Mouse (Mus musculus) hindbrain, postnatal 0 days (tissue): Measurements from ENCODE around the gene Hepacam2. TPM values are rescaled to one million over a fixed set of nuclear protein-coding genes. Genes with fewer than 3 reads are reported as not detected.

Experiments
- ATAC-seq: fragments of 200-750 bp; cut with Nextera tagmentation; 2 replicates; pipeline ENCODE4 v1.8.0; 2017; ENCODE audit warnings: mild to moderate bottlenecking, moderate TSS enrichment, moderate library complexity
- DNase-seq: peaks from one replicate; pipeline ENCODE4 v3.0.0-alpha.2; 2015; ENCODE audit warnings: low spot score
- H3K27ac ChIP-seq: fragments of 300-500 bp; sonication (generic); 2 replicates; pipeline ENCODE4 v1.5.1; 2014; ENCODE audit warnings: mild to moderate bottlenecking
- H3K27me3 ChIP-seq: fragments of 300-500 bp; sonication (generic); 2 replicates; pipeline ENCODE4 v1.6.1; 2014; ENCODE audit warnings: low read length, mixed read lengths; ENCODE audit not compliant: insufficient read depth
- H3K36me3 ChIP-seq: fragments of 300-500 bp; sonication (generic); 2 replicates; pipeline ENCODE4 v1.6.1; 2014; ENCODE audit warnings: low read length, mixed read lengths; ENCODE audit not compliant: insufficient read depth
- H3K4me1 ChIP-seq: fragments of 300-500 bp; sonication (generic); 2 replicates; pipeline ENCODE4 v1.6.1; 2014; ENCODE audit warnings: antibody characterized with exemption, low read length, mixed read lengths; ENCODE audit not compliant: insufficient read depth
- H3K4me2 ChIP-seq: fragments of 300-500 bp; sonication (generic); 2 replicates; pipeline ENCODE4 v1.6.1; 2014; ENCODE audit warnings: low read depth, mild to moderate bottlenecking, low read length, moderate library complexity, mixed read lengths
- H3K4me3 ChIP-seq: fragments of 300-500 bp; sonication (generic); 2 replicates; pipeline ENCODE4 v1.5.1; 2014; ENCODE audit warnings: low read length
- H3K9ac ChIP-seq: fragments of 300-500 bp; sonication (generic); replicated peaks from 2 replicates; pipeline ENCODE4 v1.6.1; 2014; ENCODE audit warnings: mild to moderate bottlenecking, low read length, moderate library complexity, mixed read lengths
- H3K9me3 ChIP-seq: fragments of 300-500 bp; sonication (generic); 2 replicates; pipeline ENCODE4 v1.6.1; 2016; ENCODE audit warnings: low read length, mixed read lengths
- CTCF ChIP-seq: IDR thresholded peaks from 2 replicates; pipeline ENCODE4 v1.5.1; 2016; ENCODE audit warnings: antibody characterized with exemption, control low read depth, low read depth
- WGBS: fragments of 180-500 bp; shearing (Covaris S2); extraction: QIAGEN DNeasy Blood & Tissue Kit; methylation state at CpG from one replicate; pipeline ENCODE4 v1.1.7; 2014; 5-methylcytosine and 5-hydroxymethylcytosine counted together
- polyA plus RNA-seq: library from polyadenylated mRNA; unstranded; fragments of >200 nt; fragmentation: Nextera tagmentation; extraction: Ambion mirVana; gene quantifications from 2 replicates; pipeline ENCODE4 v1.2.1, GENCODE M21; 2015
- total RNA-seq: library from RNA; depleted of rRNA; stranded (reverse); fragments of >200 nt; gene quantifications from 2 replicates; pipeline ENCODE4 v1.2.3, GENCODE M21; 2014; rRNA removed

The Hepacam2 gene
- total RNA-seq: 0.42 and 3.0 TPM in 2 replicates
- 0.97 and 1.3 TPM in 2 replicates for polyA plus RNA-seq

- no peaks in the 10 kb centered on the region for H3K36me3 ChIP-seq
- ATAC-seq (peak; percentile 99), DNase-seq (peak; percentile 96)
- peak within 1 kb of the TSS; percentile 53 for H3K9ac ChIP-seq
- no peaks in the 10 kb centered on the region for H3K27me3 ChIP-seq
- peak within 1 kb of the TSS; percentile 97 for H3K4me2 ChIP-seq
- whole genome bisulfite sequencing: 2% methylated on average over 28 of the region's 28 CpGs
- TF ChIP-seq CTCF: no peak
- peak within 1 kb of the TSS; percentile 58 for H3K4me3 ChIP-seq
- no peaks in the 10 kb centered on the region for H3K9me3 ChIP-seq
- peaks cover 4% of the 10 kb centered on the region for H3K4me1 ChIP-seq
- H3K27ac ChIP-seq: no peak within 1 kb of the TSS
Observed at GRCm38 (mm10) chr6:3498162-3498848, at the start of gene Hepacam2, which contains the start of gene Vps50. TSS of gene Hepacam2 (minus strand) at chr6:3498298. TSS of gene Vps50 (plus strand) at chr6:3498382.

- no peaks in the 10 kb centered on the region for H3K9me3 ChIP-seq
- ATAC-seq: no peak
- no peaks in the 10 kb centered on the region for H3K4me1 ChIP-seq
- TF ChIP-seq CTCF: no peak
- H3K9ac ChIP-seq: no peak overlapping the region
- no peak overlapping the region for H3K4me3 ChIP-seq
- no peak overlapping the region for H3K4me2 ChIP-seq
- H3K27ac ChIP-seq: no peak overlapping the region
- H3K27me3 ChIP-seq: no peaks in the 10 kb centered on the region
- DNase-seq: no peak
- WGBS: 40% methylated on average over 1 of the region's 1 CpGs
- H3K36me3 ChIP-seq: no peaks in the 10 kb centered on the region
Observed at GRCm38 (mm10) chr6:3544970-3545369, 46.9 kb upstream of the Hepacam2 start.

GRCm38 (mm10) chr6:3543862-3544261 is 45.8 kb upstream of the Hepacam2 start:
- H3K4me1 ChIP-seq: no peaks in the 10 kb centered on the region
- 87% methylated on average over 4 of the region's 4 CpGs for WGBS

GRCm38 (mm10) chr6:3539470-3539869 is 41.4 kb upstream of the Hepacam2 start:
- DNase-seq (peak; percentile 20), ATAC-seq (0 out of 2 replicates have a peak, but pooled peaks have one; percentile 51)
- TF ChIP-seq CTCF: no peak

More at GRCm38 (mm10) chr6:3543862-3544261, 45.8 kb upstream of the Hepacam2 start:
- Histone ChIP-seq H3K4me3 (no peak overlapping the region), H3K9ac (no peak overlapping the region), H3K4me2 (no peak overlapping the region), H3K9me3 (no peaks in the 10 kb centered on the region), H3K27ac (no peak overlapping the region), H3K27me3 (no peaks in the 10 kb centered on the region), H3K36me3 (no peaks in the 10 kb centered on the region)
- DNase-seq (no peak), ATAC-seq (no peak)
- no peak for TF ChIP-seq CTCF

GRCm38 (mm10) chr6:3536048-3536447 is 38.0 kb upstream of the Hepacam2 start:
- H3K36me3 ChIP-seq: peaks cover 4% of the 10 kb centered on the region; the same call in 1 of the 2 replicates
- H3K27me3 ChIP-seq: no peaks in the 10 kb centered on the region
- no peaks in the 10 kb centered on the region for H3K4me1 ChIP-seq
- no peak overlapping the region for H3K27ac ChIP-seq
- DNase-seq (no peak), ATAC-seq (no peak)
- 60% methylated on average over 1 of the region's 1 CpGs for WGBS
- no peak overlapping the region for H3K4me3 ChIP-seq
- no peaks in the 10 kb centered on the region for H3K9me3 ChIP-seq
- TF ChIP-seq CTCF: no peak
- no peak overlapping the region for H3K9ac ChIP-seq
- no peak overlapping the region for H3K4me2 ChIP-seq

More at GRCm38 (mm10) chr6:3539470-3539869, 41.4 kb upstream of the Hepacam2 start:
- H3K36me3 ChIP-seq: peaks cover 4% of the 10 kb centered on the region; the same call in 1 of the 2 replicates
- H3K4me2 ChIP-seq: no peak overlapping the region
- no peak overlapping the region for H3K9ac ChIP-seq
- WGBS: 57% methylated on average over 2 of the region's 2 CpGs
- no peak overlapping the region for H3K4me3 ChIP-seq
- H3K27me3 ChIP-seq: no peaks in the 10 kb centered on the region
- H3K27ac ChIP-seq: no peak overlapping the region
- H3K4me1 ChIP-seq: no peaks in the 10 kb centered on the region
- no peaks in the 10 kb centered on the region for H3K9me3 ChIP-seq

- no peaks in the 10 kb centered on the region for H3K4me1 ChIP-seq
- TF ChIP-seq CTCF: no peak
- ATAC-seq: peak; percentile 74
Observed at GRCm38 (mm10) chr6:3531445-3531844, 33.3 kb upstream of the Hepacam2 start.

GRCm38 (mm10) chr6:3528198-3528597 is 30.1 kb upstream of the Hepacam2 start:
- no peak for DNase-seq
- ATAC-seq: no peak
- TF ChIP-seq CTCF: no peak
- H3K9ac ChIP-seq: no peak overlapping the region
- no peaks in the 10 kb centered on the region for H3K4me1 ChIP-seq
- no peak overlapping the region for H3K27ac ChIP-seq
- H3K4me3 ChIP-seq: no peak overlapping the region
- no peaks in the 10 kb centered on the region for H3K27me3 ChIP-seq
- no peaks in the 10 kb centered on the region for H3K9me3 ChIP-seq
- H3K4me2 ChIP-seq: no peak overlapping the region
- no peaks in the 10 kb centered on the region for H3K36me3 ChIP-seq
- WGBS: 95% methylated on average over 4 of the region's 4 CpGs

More at GRCm38 (mm10) chr6:3531445-3531844, 33.3 kb upstream of the Hepacam2 start:
- Histone ChIP-seq H3K36me3 (peaks cover 1% of the 10 kb centered on the region; the same call in 1 of the 2 replicates), H3K4me2 (no peak overlapping the region), H3K9me3 (no peaks in the 10 kb centered on the region), H3K27me3 (no peaks in the 10 kb centered on the region), H3K27ac (no peak overlapping the region), H3K9ac (no peak overlapping the region), H3K4me3 (no peak overlapping the region)
- 15% methylated on average over 5 of the region's 5 CpGs for WGBS
- peak; percentile 46 for DNase-seq
